Mouse (Mus musculus) myocyte (in vitro differentiated cells): Measurements from ENCODE around the gene Ppp1r8.

ENCODE experiments used
- E2F4 ChIP-seq: IDR thresholded peaks from one replicate; pipeline ENCODE4 v1.6.1; 2011; ENCODE audit warnings: mild to moderate bottlenecking, control low read depth, moderate library complexity; ENCODE audit not compliant: insufficient read depth
- MAX ChIP-seq: IDR thresholded peaks from one replicate; pipeline ENCODE4 v1.6.1; 2011; ENCODE audit warnings: low read depth, mild to moderate bottlenecking, control low read depth
- MYOG ChIP-seq, 3 experiments: IDR thresholded peaks; one replicate each; pipeline ENCODE4 v1.6.1; 2011; ENCODE audit warnings: control low read depth in 2 of 3, low read depth in 2 of 3, mild to moderate bottlenecking in 2 of 3; ENCODE audit not compliant: insufficient read length in 2 of 3, control insufficient read depth in 1 of 3, insufficient read depth in 1 of 3
- POLR2A ChIP-seq: IDR thresholded peaks from one replicate; pipeline ENCODE4 v1.6.1; 2011; ENCODE audit warnings: low read depth, mild to moderate bottlenecking, control low read depth, moderate library complexity; ENCODE audit not compliant: insufficient read length
- POLR2AphosphoS2 ChIP-seq: IDR thresholded peaks from one replicate; pipeline ENCODE4 v1.6.1; 2011; ENCODE audit warnings: low read depth, control low read depth; ENCODE audit not compliant: insufficient read length
- TCF12 ChIP-seq: IDR thresholded peaks from one replicate; pipeline ENCODE4 v1.6.1; 2011; ENCODE audit warnings: mild to moderate bottlenecking, control low read depth; ENCODE audit not compliant: poor library complexity, insufficient read depth, severe bottlenecking
- TCF3 ChIP-seq: IDR thresholded peaks from one replicate; pipeline ENCODE4 v1.6.1; 2011; ENCODE audit warnings: low read depth, control low read depth; ENCODE audit not compliant: insufficient read length
- USF1 ChIP-seq: IDR thresholded peaks from one replicate; pipeline ENCODE4 v1.6.1; 2011; ENCODE audit warnings: low read depth, mild to moderate bottlenecking, control low read depth, moderate library complexity

DNA sequence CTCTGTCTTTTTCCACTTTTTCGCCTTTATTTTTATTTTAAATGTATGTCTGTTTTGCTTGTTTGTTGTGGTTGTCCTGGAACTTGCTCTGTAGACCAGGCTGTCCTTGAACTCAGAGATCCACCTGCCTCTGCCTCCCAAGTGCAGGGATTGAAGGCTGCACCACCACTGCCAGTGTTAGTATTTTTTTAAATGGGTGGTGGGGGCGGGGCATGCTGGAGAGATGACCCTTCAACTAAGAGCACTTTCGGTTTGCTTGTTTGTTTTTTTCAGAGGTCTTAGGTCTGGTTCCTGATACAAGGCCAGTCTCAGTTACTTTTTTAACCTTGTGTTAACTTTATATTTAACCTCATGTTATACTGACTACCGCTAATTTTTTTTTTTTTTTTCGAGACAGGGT, 37.8 kb downstream of the Ppp1r8 start:
- no peak for TF ChIP-seq POLR2A
- no peak for TF ChIP-seq TCF3
- TF ChIP-seq TCF12: no peak
- TF ChIP-seq USF1: no peak
- TF ChIP-seq POLR2AphosphoS2: no peak
- no peak for TF ChIP-seq E2F4
- no peak for TF ChIP-seq MYOG (IDR thresholded peaks at IDR 0.05; ENCODE audit: control insufficient read depth in 1 of 3, insufficient read depth in 1 of 3, insufficient read length in 2 of 3, low read depth in 2 of 3)
- no peak for TF ChIP-seq MAX
